ENCODE assay signal across 8 mouse cellular contexts in genomic region chr19:25405987-25406386, GRCm38 (mm10).
A peak's percentile ranks its signal among the peaks of the same experiment; 100 is the strongest.
DNase-seq lines count a peak whose midpoint lies in the region; ATAC-seq lines count a peak whose summit lies in the region.

No protein-coding gene starts in this region.

- WGBS in lung, embryonic 15.5 days: 40% methylated on average over 6 of the region's 6 CpGs
- WGBS in hindbrain, embryonic 16.5 days: 30% methylated on average over 6 of the region's 6 CpGs
- 33% methylated on average over 6 of the region's 6 CpGs for WGBS in liver, embryonic 13.5 days (ENCODE audit: insufficient replicate concordance)

- peaks cover 43% of the 10 kb centered on the region for H3K4me1 ChIP-seq in lung, embryonic 15.5 days
- H3K4me1 ChIP-seq in hindbrain, embryonic 16.5 days (ENCODE audit: control insufficient read depth, insufficient read depth, low read depth, low read length): peaks cover 10% of the 10 kb centered on the region
- H3K4me1 ChIP-seq in liver, embryonic 13.5 days (replicated peaks): no peaks in the 10 kb centered on the region

- no peaks in the 10 kb centered on the region for H3K9me3 ChIP-seq in lung, embryonic 15.5 days
- no peaks in the 10 kb centered on the region for H3K9me3 ChIP-seq in hindbrain, embryonic 16.5 days (ENCODE audit: control insufficient read depth, low read length)
- no peaks in the 10 kb centered on the region for H3K9me3 ChIP-seq in liver, embryonic 13.5 days (replicated peaks)

- H3K36me3 ChIP-seq in lung, embryonic 15.5 days: peaks cover 14% of the 10 kb centered on the region
- 0 out of 2 replicates have a peak, but pooled peaks cover 3% of the 10 kb centered on the region for H3K36me3 ChIP-seq in hindbrain, embryonic 16.5 days (ENCODE audit: control insufficient read depth, insufficient read depth, low read length)
- peaks cover 19% of the 10 kb centered on the region for H3K36me3 ChIP-seq in liver, embryonic 13.5 days

- H3K4me3 ChIP-seq in lung, embryonic 15.5 days: peak overlapping the region; percentile 48; the same call in 1 of the 2 replicates
- H3K4me3 ChIP-seq in hindbrain, embryonic 16.5 days (ENCODE audit: low read length): peak overlapping the region; percentile 42; the same call in 1 of the 2 replicates
- peak overlapping the region; percentile 46; the same call in 1 of the 2 replicates for H3K4me3 ChIP-seq in liver, embryonic 13.5 days (replicated peaks)

- H3K27ac ChIP-seq in lung, embryonic 15.5 days: peak overlapping the region; percentile 94
- 0 out of 2 replicates have a peak overlapping the region, but pooled peaks have one; percentile 21 for H3K27ac ChIP-seq in hindbrain, embryonic 16.5 days (ENCODE audit: low read depth, low read length)
- peak overlapping the region; percentile 68 for H3K27ac ChIP-seq in liver, embryonic 13.5 days

- peak overlapping the region; percentile 42; the same call in 1 of the 2 replicates for H3K9ac ChIP-seq in lung, embryonic 15.5 days
- H3K9ac ChIP-seq in hindbrain, embryonic 16.5 days (ENCODE audit: low read depth, low read length): no peak overlapping the region
- no peak overlapping the region; the same call in 1 of the 2 replicates for H3K9ac ChIP-seq in liver, embryonic 13.5 days

- ATAC-seq in lung, embryonic 15.5 days (ENCODE audit: borderline replicate concordance, extremely low read depth, low FRiP score, low TSS enrichment): no peak
- ATAC-seq in hindbrain, embryonic 16.5 days: no peak
- ATAC-seq in liver, embryonic 13.5 days (ENCODE audit: low read depth): no peak

- no peak for DNase-seq in lung, postnatal 10 days
- no peak for DNase-seq in liver, embryonic 13.5 days
- peak; percentile 61 for DNase-seq in yolk sac, embryonic 10.5 days (ENCODE audit: low spot score)
- no peak for DNase-seq in embryo, embryonic 9.5 days (ENCODE audit: extremely low spot score)
- DNase-seq in ovary, adult 18-20 months (ENCODE audit: low spot score): no peak
- no peak for DNase-seq in adrenal gland, adult (ENCODE audit: inconsistent age in 2 of 2, low spot score in 1 of 2)

- no peaks in the 10 kb centered on the region for H3K27me3 ChIP-seq in lung, embryonic 15.5 days
- H3K27me3 ChIP-seq in hindbrain, embryonic 16.5 days (replicated peaks; ENCODE audit: control insufficient read depth, insufficient read depth, low read length): no peaks in the 10 kb centered on the region
- peaks cover 41% of the 10 kb centered on the region for H3K27me3 ChIP-seq in liver, embryonic 13.5 days

- H3K4me2 ChIP-seq in lung, embryonic 15.5 days: peak overlapping the region; percentile 92
- peak overlapping the region; percentile 78 for H3K4me2 ChIP-seq in hindbrain, embryonic 16.5 days (ENCODE audit: low read length)
- peak overlapping the region; percentile 59 for H3K4me2 ChIP-seq in liver, embryonic 13.5 days

Comparison
In these comparisons a context has a peak if more than half of its experiments do, and no peak if none do; other contexts are left out.
1. H3K27ac ChIP-seq: peak in every context shown above with its lines; median percentile 94 in lung, embryonic 15.5 days; 68 in liver, embryonic 13.5 days; 21 in hindbrain, embryonic 16.5 days.